Mouse (Mus musculus): ENCODE data around the gene Snd1.

Snd1 gene

GRCm38 (mm10) chr6:28645231-28645630 is 170.3 kb downstream of the Snd1 start:
- no peak for DNase-seq

DNA sequence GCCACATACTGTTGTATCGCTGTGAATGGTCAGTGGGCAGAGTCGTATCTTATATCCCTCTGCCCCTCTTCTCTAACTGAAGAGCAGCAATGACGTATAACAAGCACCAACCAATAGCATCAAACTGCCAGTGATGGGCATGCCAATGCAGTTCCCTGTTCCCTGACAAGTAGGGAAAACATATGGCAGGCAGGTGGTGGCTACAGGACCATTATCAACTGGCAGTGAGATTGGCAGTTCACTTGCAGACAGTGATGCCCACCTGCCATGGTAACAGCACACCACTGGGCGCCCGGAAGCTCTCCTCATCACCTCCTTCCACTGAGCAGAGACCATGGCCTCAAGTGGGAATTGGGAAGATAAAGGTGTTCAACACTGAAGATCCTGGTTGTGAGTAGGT is 181.6 kb downstream of the Snd1 start:
- DNase-seq = no peak

DNA sequence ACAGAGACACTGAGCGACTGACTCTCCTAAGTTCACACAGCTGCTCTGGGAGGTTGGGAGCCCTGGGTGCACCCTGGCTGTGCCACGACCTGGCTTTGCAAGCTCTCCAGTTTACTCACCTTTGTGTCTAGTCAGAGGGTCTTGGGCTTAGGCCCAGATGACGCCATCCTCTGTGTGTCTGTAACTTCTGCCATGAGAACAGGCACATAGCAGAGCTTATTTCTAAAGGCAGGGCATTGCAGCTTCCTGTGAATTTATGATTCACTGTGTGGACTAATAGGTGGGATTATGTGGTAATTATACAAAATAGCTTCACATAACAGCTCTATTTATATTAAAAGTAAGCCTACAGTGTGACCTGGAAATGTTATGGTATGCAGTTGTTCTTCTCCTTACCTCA is 188.1 kb downstream of the Snd1 start:
- no peak for DNase-seq

DNA sequence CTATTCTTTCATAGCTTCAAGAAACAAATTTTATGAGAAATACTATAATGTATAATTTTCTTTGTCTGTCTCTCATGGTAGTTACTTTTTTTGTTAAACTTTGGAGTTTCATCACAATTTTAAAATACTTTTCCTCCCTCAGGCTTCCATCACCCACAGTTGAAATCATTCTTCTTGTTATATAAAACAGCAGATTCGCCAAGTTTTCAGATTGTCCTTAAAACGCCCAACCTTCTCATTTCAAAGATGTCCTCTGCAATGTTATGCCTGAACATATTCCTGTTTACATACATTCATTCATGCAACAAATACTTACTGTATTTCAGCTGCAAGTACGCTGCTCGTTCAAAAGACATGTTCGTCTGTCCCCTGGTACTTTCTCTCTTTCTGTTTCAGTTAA is 188.7 kb downstream of the Snd1 start:
- no peak for DNase-seq

- no peak for DNase-seq
These were observed 189.8 kb downstream of the Snd1 start for GRCm38 (mm10) chr6:28664716-28665115.

- DNase-seq = no peak
These were observed 192.6 kb downstream of the Snd1 start for GRCm38 (mm10) chr6:28667586-28667985.

- no peak for DNase-seq
These were observed 194.3 kb downstream of the Snd1 start for GRCm38 (mm10) chr6:28669251-28669650.

- DNase-seq = no peak
These were observed 197.4 kb downstream of the Snd1 start for GRCm38 (mm10) chr6:28672388-28672787.

DNA sequence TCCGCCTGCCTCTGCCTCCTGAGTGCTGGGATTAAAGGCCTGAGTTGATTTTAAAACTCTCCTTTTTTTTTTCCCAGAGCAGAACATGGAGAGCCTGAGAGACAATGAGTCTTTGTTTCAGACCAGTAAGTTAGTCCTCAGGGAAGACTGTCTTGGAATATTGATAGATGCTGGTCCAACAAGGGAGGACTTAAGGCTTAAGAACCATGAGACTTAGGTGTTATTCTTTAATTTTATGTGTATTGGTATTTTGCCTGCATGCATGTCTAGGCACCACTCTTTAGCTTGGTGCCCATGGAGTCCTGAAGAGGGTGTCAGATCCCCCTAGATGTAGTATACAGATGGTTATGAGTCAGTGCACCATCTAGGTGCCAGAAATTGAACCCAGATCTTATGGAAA is 199.7 kb downstream of the Snd1 start:
- DNase-seq = no peak

DNA sequence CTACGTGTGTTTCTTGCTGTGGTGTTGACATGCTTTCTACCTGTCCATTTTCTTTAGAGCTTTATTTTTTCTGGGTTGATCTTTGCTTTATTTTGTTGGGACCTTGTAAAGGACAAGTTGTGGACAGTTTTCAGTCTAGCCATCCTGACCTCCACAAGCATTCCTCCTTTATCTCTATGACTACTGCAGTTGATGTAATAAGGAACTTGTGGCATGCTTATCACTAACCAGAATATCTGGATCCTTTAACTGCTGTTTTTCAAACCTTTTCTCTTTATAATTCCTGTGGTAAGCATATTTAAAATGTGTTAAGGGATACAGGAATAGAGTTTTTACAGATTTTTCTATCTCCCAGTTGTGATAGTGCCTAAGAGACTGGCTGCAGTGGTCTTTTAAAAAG is 204.0 kb downstream of the Snd1 start:
- no peak for DNase-seq

GRCm38 (mm10) chr6:28680537-28680936 is 205.6 kb downstream of the Snd1 start:
- peak; percentile 47 to 53 for DNase-seq

DNA sequence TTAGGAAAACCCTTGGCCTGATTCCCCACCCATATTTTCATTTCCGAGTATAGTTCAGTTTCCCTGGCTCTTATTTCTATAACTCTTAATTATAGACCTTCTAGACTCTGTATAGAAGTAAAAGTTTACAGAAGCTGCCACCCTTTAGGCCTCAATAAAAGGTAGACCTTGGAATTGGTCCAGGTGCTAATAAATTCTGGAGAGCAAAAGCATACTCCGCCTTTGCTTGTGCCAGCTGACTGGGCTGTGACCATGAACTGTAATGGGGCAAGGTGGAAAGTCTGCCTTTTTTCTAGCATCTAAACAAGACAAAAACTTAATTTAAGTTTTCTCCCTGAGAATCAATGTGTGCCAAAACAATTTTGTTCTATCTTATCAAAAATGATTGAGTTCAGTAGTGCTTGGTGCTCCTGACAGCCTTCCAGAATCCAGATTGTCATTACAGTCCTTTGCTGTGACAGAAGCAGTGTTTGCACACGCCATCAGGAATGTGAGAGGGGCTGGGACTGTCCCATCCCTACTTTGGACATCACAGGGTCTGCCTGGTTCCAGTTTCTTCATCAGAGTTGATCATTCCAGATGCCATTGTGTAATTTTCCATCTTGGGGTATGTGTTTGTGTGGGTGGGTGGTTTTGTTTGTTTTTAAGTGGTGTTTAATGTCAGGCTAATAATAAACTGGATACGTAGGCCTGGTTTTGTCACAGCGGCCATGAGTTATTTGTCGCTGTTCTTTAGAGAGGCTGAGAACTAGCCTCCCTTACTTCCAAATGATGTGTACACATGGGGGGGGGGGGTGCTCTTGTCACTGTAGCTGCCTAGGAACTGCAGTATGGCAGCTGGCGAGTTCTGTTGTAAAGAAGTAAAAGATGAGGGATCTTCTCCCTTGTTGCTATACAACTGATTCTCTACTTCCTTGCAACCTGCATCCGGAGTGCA is 206.8 kb downstream of the Snd1 start:
- DNase-seq = peak in 1 of 2 experiments; percentile 31

GRCm38 (mm10) chr6:28685052-28685451 is 210.1 kb downstream of the Snd1 start:
- no peak for DNase-seq

DNA sequence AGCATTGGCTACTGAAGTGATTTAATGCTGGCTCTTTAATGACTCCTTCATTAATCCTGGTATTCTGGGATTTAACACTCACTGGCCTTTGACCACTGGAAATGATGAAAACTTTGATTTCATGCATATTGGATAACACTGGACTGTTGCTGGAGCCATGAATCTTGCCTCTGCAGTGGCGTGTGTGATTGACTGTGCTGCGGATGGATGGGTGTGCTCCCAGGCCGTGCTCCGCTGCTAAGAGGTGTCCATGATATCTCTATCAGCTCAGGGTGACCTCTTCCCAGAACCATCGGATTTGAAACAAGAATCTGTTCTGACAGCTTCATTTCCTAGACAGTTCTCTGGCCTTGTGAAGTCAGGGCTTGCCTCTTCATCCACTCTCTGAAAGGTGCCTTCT is 210.8 kb downstream of the Snd1 start:
- DNase-seq = no peak

DNA sequence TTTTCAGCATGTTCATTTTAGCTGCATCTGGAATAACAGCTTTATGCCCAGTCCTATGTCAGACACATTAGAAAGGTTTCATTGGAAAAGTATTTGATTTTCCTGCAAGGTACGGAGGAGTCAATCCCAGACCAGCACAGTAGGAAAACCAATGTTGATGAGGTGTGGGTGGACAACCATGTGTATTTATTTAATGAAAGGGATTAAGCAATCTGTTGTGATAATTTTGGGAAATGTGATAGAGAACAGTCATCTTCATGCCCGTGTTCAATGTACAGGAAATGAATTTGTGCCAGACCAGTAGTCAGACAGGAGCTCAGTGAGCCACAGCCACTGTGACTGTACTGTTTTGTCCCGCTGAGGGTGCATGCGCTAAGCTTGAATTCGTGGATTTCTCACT is 212.8 kb downstream of the Snd1 start:
- no peak for DNase-seq

DNA sequence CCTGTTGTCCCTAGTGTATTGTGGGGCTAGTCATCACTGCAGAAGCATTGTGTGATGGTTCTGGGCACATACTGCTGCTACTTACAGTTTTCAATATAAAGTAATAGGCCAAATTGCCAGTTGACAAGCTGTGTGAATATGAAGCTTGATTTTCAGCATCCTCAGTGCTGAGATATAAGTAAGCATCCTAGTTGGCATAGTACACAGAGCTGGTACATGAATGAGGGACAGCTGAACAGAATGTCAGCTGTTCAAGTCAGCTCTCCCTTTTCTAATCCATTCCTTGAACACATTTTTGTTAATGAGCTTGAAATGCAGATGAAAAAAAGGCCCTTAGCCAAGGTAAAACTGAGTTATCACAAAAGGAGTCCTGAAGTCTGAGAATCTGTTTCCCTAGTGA is 217.7 kb downstream of the Snd1 start:
- no peak for DNase-seq

- no peak for DNase-seq
These were observed 222.3 kb downstream of the Snd1 start for GRCm38 (mm10) chr6:28697214-28697613.

DNA sequence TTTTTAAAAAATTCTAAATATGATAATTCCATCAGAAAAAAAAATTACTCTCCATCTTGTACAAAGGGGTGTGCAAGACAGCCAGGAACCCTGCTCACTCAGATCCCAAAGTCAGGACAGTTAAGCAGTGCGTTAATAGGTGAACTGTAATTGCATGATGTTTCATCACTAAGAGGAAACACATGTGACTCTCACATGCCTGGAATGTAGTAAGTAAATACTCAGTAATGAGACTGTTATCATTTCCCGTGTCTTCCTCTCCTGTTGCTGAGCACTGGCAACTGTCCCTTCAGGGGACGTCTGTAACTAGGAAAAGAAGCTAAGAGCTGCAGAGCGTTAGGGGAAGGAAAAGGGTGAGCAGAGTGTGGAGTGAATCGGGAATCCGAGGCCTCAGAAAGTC is 229.7 kb downstream of the Snd1 start:
- no peak for DNase-seq

DNA sequence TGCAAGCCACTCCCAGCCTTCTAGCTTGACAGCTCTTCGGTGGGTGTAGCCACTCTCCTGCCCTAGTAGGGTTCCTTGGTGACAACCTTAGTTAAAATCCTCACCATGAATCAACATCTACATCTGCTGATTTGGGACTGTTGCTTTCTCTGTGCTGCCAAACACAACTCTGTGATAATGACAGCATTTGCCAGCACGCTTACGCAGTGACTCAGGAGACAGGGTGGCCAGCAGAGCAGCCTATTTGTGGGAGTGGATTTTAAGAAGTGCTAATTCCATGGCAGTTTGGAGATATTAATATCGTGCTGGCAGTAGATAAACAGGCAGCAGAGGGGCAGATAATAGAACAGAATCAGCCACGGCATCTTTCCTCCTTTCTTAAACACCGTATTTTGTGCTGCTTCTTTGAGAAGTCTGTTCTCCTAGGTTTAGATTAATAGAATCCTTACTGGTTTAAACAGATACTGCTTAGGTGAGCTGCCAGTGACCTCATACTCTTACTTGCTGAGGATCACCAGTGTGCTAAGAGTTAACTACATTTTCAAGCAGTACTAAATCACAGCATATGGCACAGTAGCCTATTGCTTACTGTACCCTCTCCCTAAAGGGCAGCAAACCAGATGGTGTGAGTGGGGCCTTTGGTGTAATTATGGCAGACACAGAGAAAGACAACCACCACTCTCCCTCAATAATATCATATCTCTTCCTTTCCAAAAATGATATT is 230.6 kb downstream of the Snd1 start:
- DNase-seq = no peak

DNA sequence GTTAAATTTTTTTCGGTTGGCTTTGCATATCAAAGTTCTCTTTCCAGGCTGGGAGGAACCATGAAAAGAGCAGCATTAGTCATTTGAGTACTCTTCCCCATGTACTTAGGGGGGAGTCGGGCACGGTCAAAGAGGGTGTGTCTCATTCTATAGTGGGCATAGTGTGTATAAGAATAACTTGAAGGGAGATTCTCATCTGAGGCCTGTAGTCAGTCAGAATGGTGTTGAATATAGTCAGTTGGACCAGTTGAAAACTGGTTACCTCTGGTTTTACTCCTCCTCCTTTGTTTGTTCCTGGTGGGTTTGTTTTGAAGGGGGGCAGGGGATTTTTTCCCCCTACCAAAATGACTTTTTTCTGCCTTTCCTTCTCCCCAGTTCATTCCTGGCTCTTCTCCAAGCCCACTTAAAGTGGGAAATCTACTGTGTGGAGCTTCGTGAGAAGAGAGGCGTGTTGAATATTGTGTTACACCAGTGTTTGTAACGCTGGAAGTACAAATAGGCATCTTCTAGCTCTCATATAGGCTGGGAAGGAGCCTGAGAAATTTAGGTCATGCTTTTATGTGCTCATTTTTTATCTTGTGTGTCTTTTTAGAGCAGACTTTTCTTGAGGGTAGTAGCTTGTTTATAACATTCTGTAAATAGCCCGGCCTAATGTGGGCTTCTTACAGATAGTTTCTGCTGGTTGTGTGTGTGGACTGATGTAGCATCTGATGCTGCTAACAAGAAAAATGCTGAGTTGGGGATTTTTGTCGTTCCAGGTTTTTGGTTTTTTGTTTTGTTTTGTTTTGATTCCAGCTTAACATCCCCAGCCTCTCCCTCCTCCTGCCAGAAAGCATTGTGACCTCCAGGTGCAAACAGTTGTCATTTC is 231.4 kb downstream of the Snd1 start:
- no peak for DNase-seq

GRCm38 (mm10) chr6:28706976-28707592 is 232.1 kb downstream of the Snd1 start:
- no peak for DNase-seq

GRCm38 (mm10) chr6:28710035-28710434 is 235.1 kb downstream of the Snd1 start:
- no peak for DNase-seq

Data from lung, adult 18-20 months (tissue).